Mouse (Mus musculus): ENCODE measurements around the gene B3gnt7. TPM values are rescaled to one million over a fixed set of nuclear protein-coding genes. Genes with fewer than 3 reads are reported as not detected.
A peak's percentile ranks its signal among the peaks of the same experiment; 100 is the strongest.

The B3gnt7 gene
- total RNA-seq (2021): under 1 TPM; 0.42 to 0.75 TPM
- long read RNA-seq, experiment 1: 0 reads
- long read RNA-seq, experiment 2, partial matches to known transcripts: 0 of 1 reads
- long read RNA-seq, experiment 2, other reads (novel, unspliced or antisense): 0 of 1 reads

- DNase-seq: no peak
Observed at GRCm38 (mm10) chr1:86302532-86302931, at the start of gene B3gnt7. Gene B3gnt7, plus strand, starts transcription at chr1:86302832.

GRCm38 (mm10) chr1:86253410-86253809 lies 49.2 kb upstream of the B3gnt7 start:
- DNase-seq: no peak

- DNase-seq: no peak
Observed at GRCm38 (mm10) chr1:86256311-86256710, 46.3 kb upstream of the B3gnt7 start.

- no peak for DNase-seq
Observed at GRCm38 (mm10) chr1:86257228-86257627, 45.4 kb upstream of the B3gnt7 start.

- no peak for DNase-seq
Observed at GRCm38 (mm10) chr1:86258171-86258824, 44.3 kb upstream of the B3gnt7 start.

- peak in 1 of 2 experiments; percentile 25 for DNase-seq
Observed at GRCm38 (mm10) chr1:86263564-86264339, 38.9 kb upstream of the B3gnt7 start.

GRCm38 (mm10) chr1:86265060-86265459 lies 37.6 kb upstream of the B3gnt7 start:
- no peak for DNase-seq

- no peak for DNase-seq
Observed at GRCm38 (mm10) chr1:86268492-86269189, 34.0 kb upstream of the B3gnt7 start.

- DNase-seq: no peak
Observed at GRCm38 (mm10) chr1:86269190-86269508, 33.5 kb upstream of the B3gnt7 start.

GRCm38 (mm10) chr1:86271707-86272106 lies 30.9 kb upstream of the B3gnt7 start:
- no peak for DNase-seq

- peak in 1 of 2 experiments; percentile 18 for DNase-seq
Observed at GRCm38 (mm10) chr1:86277055-86277454, 25.6 kb upstream of the B3gnt7 start.

GRCm38 (mm10) chr1:86281781-86282536 lies 20.7 kb upstream of the B3gnt7 start:
- no peak for DNase-seq

GRCm38 (mm10) chr1:86284101-86284500 lies 18.5 kb upstream of the B3gnt7 start:
- DNase-seq: no peak

- no peak for DNase-seq
Observed at GRCm38 (mm10) chr1:86285295-86285694, 17.3 kb upstream of the B3gnt7 start.

GRCm38 (mm10) chr1:86287473-86287872 lies 15.2 kb upstream of the B3gnt7 start:
- DNase-seq: no peak

- no peak for DNase-seq
Observed at GRCm38 (mm10) chr1:86290452-86290851, 12.2 kb upstream of the B3gnt7 start.

- DNase-seq: no peak
Observed at GRCm38 (mm10) chr1:86293091-86293490, 9.5 kb upstream of the B3gnt7 start.

GRCm38 (mm10) chr1:86293868-86294267 lies 8.8 kb upstream of the B3gnt7 start:
- DNase-seq: no peak

GRCm38 (mm10) chr1:86294472-86294871 lies 8.2 kb upstream of the B3gnt7 start:
- no peak for DNase-seq

GRCm38 (mm10) chr1:86300093-86300492 lies 2.5 kb upstream of the B3gnt7 start:
- DNase-seq: no peak

- no peak for DNase-seq
Observed at GRCm38 (mm10) chr1:86300731-86301130, 1.9 kb upstream of the B3gnt7 start.
